Mouse (Mus musculus): Measurements from ENCODE around the gene Tmem237. TPM values are rescaled to one million over a fixed set of nuclear protein-coding genes. Genes with fewer than 3 reads are reported as not detected.

Tmem237 gene
- total and polyA plus RNA-seq, 2 experiments from 2014 or later: 37.2 to 56.9 TPM

DNA sequence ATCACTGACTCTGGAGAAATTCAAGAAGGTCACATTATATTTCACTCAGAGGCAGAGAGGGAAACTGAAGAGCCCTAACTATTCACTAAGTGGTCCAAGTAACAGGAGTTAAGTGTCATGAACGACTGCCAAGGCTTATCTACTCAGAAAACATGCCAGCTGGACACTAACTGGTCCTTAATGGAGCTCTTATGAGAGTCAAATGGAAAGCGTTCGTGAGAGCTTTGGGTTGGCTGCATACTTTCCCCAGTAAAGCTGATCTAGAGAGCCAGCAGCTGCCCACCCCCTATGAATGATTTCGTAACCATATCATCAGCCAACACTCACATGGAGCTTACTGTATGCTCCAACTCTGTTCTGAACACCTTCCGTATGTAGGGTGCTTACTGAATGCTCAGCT lies 14.2 kb upstream of the Tmem237 start:
- Histone ChIP-seq H3K4me1 (ENCODE audit: insufficient read depth, low read length) (no peaks in the 10 kb centered on the region), H3K27me3 (ENCODE audit: insufficient read depth, low read length) (no peaks in the 10 kb centered on the region), H3K4me2 (ENCODE audit: low read depth, low read length, poor library complexity, severe bottlenecking) (no peak overlapping the region), H3K4me3 (ENCODE audit: low read depth, low read length) (no peak overlapping the region), H3K36me3 (ENCODE audit: insufficient read depth, low read length) (no peaks in the 10 kb centered on the region), H3K9ac (replicated peaks; ENCODE audit: low read length, poor library complexity, severe bottlenecking) (no peak overlapping the region), H3K27ac (ENCODE audit: low read depth, low read length) (no peak overlapping the region), H3K9me3 (ENCODE audit: low read length) (no peaks in the 10 kb centered on the region)
- DNase-seq (ENCODE audit: low spot score): no peak
- no peak for TF ChIP-seq CTCF (IDR thresholded peaks at IDR 0.05)
- 80% methylated on average over 5 of the region's 5 CpGs for WGBS
- ATAC-seq (ENCODE audit: low FRiP score): no peak

DNA sequence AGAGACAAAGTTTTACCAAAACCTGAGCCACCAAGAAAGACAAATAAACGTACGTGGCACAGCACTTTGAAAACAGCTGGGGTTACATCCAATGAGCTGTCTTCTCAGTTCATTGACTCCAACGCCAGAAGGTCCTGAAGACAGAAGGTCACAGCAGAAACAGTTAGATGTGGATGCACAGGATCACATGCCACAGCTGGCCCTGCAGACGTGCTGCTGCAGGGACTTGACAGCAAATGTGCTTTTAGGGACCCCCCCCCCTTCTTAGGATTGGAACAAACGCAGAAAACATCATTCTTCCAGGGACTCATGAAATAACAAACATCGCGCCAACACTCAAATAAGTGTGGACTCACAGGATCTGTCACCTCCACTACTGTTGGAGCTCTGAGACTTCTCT lies 8.7 kb upstream of the Tmem237 start:
- Histone ChIP-seq H3K4me3 (ENCODE audit: low read depth, low read length) (no peak overlapping the region), H3K36me3 (ENCODE audit: insufficient read depth, low read length) (no peaks in the 10 kb centered on the region), H3K4me1 (ENCODE audit: insufficient read depth, low read length) (no peaks in the 10 kb centered on the region), H3K9ac (replicated peaks; ENCODE audit: low read length, poor library complexity, severe bottlenecking) (no peak overlapping the region), H3K9me3 (ENCODE audit: low read length) (no peaks in the 10 kb centered on the region), H3K27ac (ENCODE audit: low read depth, low read length) (no peak overlapping the region), H3K4me2 (ENCODE audit: low read depth, low read length, poor library complexity, severe bottlenecking) (no peak overlapping the region), H3K27me3 (ENCODE audit: insufficient read depth, low read length) (no peaks in the 10 kb centered on the region)
- 83% methylated on average over 7 of the region's 7 CpGs for WGBS
- no peak for ATAC-seq (ENCODE audit: low FRiP score)
- DNase-seq (ENCODE audit: low spot score): no peak
- TF ChIP-seq CTCF (IDR thresholded peaks at IDR 0.05): no peak

DNA sequence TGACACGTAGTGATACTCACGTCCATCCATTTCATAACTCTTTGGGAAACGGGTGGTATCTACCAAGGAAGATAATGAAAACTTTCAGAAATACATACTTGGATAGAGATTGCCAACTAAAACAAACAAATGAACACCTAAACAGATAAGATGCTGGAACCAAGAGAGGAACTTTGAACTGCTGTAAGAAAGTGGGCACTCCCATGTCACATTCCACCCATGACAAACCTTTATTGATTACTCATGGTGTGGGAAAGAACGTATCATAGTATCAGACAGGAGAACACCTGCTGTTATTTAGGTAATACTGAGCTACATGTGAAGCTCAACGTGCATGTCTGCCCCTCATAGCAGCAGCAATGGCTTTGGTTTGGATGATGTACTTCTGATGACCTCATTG lies 5.3 kb upstream of the Tmem237 start:
- H3K4me1 ChIP-seq (ENCODE audit: insufficient read depth, low read length): no peaks in the 10 kb centered on the region
- WGBS: 77% methylated on average over 5 of the region's 5 CpGs
- no peak overlapping the region for H3K9ac ChIP-seq (replicated peaks; ENCODE audit: low read length, poor library complexity, severe bottlenecking)
- H3K4me2 ChIP-seq (ENCODE audit: low read depth, low read length, poor library complexity, severe bottlenecking): no peak overlapping the region
- H3K27me3 ChIP-seq (ENCODE audit: insufficient read depth, low read length): no peaks in the 10 kb centered on the region
- no peak overlapping the region for H3K4me3 ChIP-seq (ENCODE audit: low read depth, low read length)
- no peak for DNase-seq (ENCODE audit: low spot score)
- no peak for TF ChIP-seq CTCF (IDR thresholded peaks at IDR 0.05)
- H3K36me3 ChIP-seq (ENCODE audit: insufficient read depth, low read length): no peaks in the 10 kb centered on the region
- H3K27ac ChIP-seq (ENCODE audit: low read depth, low read length): no peak overlapping the region
- no peaks in the 10 kb centered on the region for H3K9me3 ChIP-seq (ENCODE audit: low read length)
- ATAC-seq (ENCODE audit: low FRiP score): no peak

DNA sequence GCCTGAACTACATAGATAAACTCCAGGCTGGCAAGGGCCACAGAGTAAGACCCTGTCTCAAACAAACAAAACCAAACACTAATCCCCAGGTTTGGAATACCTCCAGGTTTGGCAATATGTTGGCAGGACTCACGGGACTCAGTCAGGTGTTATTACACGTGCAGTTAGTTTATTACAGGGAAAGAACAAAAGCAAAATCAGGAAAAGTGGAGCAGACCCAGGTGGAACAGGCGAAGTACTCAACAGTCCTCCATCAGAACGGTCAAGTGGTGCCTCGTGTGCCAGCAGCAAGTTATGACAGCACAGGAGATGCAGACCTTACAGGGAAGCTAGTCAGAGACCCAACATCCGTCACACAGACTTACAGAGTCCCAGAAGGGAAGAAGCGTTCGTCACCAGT lies 9.7 kb downstream of the Tmem237 start:
- Histone ChIP-seq H3K9ac (replicated peaks; ENCODE audit: low read length, poor library complexity, severe bottlenecking) (no peak overlapping the region), H3K4me1 (ENCODE audit: insufficient read depth, low read length) (no peaks in the 10 kb centered on the region), H3K27me3 (ENCODE audit: insufficient read depth, low read length) (no peaks in the 10 kb centered on the region), H3K36me3 (ENCODE audit: insufficient read depth, low read length) (peaks cover 29% of the 10 kb centered on the region), H3K9me3 (ENCODE audit: low read length) (no peaks in the 10 kb centered on the region), H3K4me2 (ENCODE audit: low read depth, low read length, poor library complexity, severe bottlenecking) (no peak overlapping the region), H3K4me3 (ENCODE audit: low read depth, low read length) (no peak overlapping the region), H3K27ac (ENCODE audit: low read depth, low read length) (no peak overlapping the region)
- 85% methylated on average over 8 of the region's 8 CpGs for WGBS
- ATAC-seq (ENCODE audit: low FRiP score) (no peak), DNase-seq (ENCODE audit: low spot score) (no peak)
- no peak for TF ChIP-seq CTCF (IDR thresholded peaks at IDR 0.05)

GRCm38 (mm10) chr1:59102071-59102470 lies 18.1 kb downstream of the Tmem237 start:
- DNase-seq (ENCODE audit: low spot score) (no peak), ATAC-seq (ENCODE audit: low FRiP score) (no peak)
- H3K27me3 ChIP-seq (ENCODE audit: insufficient read depth, low read length): no peaks in the 10 kb centered on the region
- H3K4me3 ChIP-seq (ENCODE audit: low read depth, low read length): no peak overlapping the region
- H3K9me3 ChIP-seq (ENCODE audit: low read length): no peaks in the 10 kb centered on the region
- WGBS: 97% methylated on average over 6 of the region's 6 CpGs
- peaks cover 31% of the 10 kb centered on the region for H3K36me3 ChIP-seq (ENCODE audit: insufficient read depth, low read length)
- TF ChIP-seq CTCF (IDR thresholded peaks at IDR 0.05): no peak
- no peak overlapping the region for H3K9ac ChIP-seq (replicated peaks; ENCODE audit: low read length, poor library complexity, severe bottlenecking)
- no peak overlapping the region for H3K27ac ChIP-seq (ENCODE audit: low read depth, low read length)
- H3K4me2 ChIP-seq (ENCODE audit: low read depth, low read length, poor library complexity, severe bottlenecking): no peak overlapping the region
- no peaks in the 10 kb centered on the region for H3K4me1 ChIP-seq (ENCODE audit: insufficient read depth, low read length)

- ATAC-seq (ENCODE audit: low FRiP score) (no peak), DNase-seq (ENCODE audit: low spot score) (no peak)
- 89% methylated on average over 5 of the region's 5 CpGs for WGBS
- Histone ChIP-seq H3K4me2 (ENCODE audit: low read depth, low read length, poor library complexity, severe bottlenecking) (no peak overlapping the region), H3K36me3 (ENCODE audit: insufficient read depth, low read length) (peaks cover 31% of the 10 kb centered on the region), H3K27me3 (ENCODE audit: insufficient read depth, low read length) (no peaks in the 10 kb centered on the region), H3K9me3 (ENCODE audit: low read length) (no peaks in the 10 kb centered on the region), H3K4me1 (ENCODE audit: insufficient read depth, low read length) (no peaks in the 10 kb centered on the region), H3K27ac (ENCODE audit: low read depth, low read length) (no peak overlapping the region), H3K4me3 (ENCODE audit: low read depth, low read length) (no peak overlapping the region), H3K9ac (replicated peaks; ENCODE audit: low read length, poor library complexity, severe bottlenecking) (no peak overlapping the region)
- no peak for TF ChIP-seq CTCF (IDR thresholded peaks at IDR 0.05)
These were observed 19.2 kb downstream of the Tmem237 start for GRCm38 (mm10) chr1:59101020-59101419.
